Mouse (Mus musculus) forebrain, embryonic 11.5 days (tissue): ENCODE measurements around the gene Palm3. TPM values are rescaled to one million over a fixed set of nuclear protein-coding genes. Genes with fewer than 3 reads are reported as not detected.
"Not testable (repeated sequence)": the region's sequence is repeated elsewhere in the genome, so short reads cannot be mapped to it uniquely, and the experiment has no call there.

Experiments
- ATAC-seq: fragments of 200-750 bp; cut with Nextera tagmentation; replicated peaks from 2 replicates; pipeline ENCODE4 v1.8.0; 2017; ENCODE audit warnings: moderate TSS enrichment; ENCODE audit not compliant: low FRiP score
- DNase-seq: peaks from one replicate; pipeline ENCODE4 v3.0.0-alpha.2; 2017; ENCODE audit warnings: low spot score
- H3K27ac ChIP-seq: fragments of 300-500 bp; sonication (generic); 2 replicates; pipeline ENCODE4 v1.5.1; 2014; ENCODE audit warnings: low read depth, low read length
- H3K27me3 ChIP-seq: fragments of 300-500 bp; sonication (generic); 2 replicates; pipeline ENCODE4 v1.6.1; 2014; ENCODE audit warnings: mild to moderate bottlenecking, low read length, mixed read lengths; ENCODE audit not compliant: control insufficient read depth, insufficient read depth
- H3K36me3 ChIP-seq: fragments of 300-500 bp; sonication (generic); 2 replicates; pipeline ENCODE4 v1.6.1; 2014; ENCODE audit warnings: mild to moderate bottlenecking, low read length, moderate library complexity, mixed read lengths; ENCODE audit not compliant: control insufficient read depth, insufficient read depth
- H3K4me1 ChIP-seq: fragments of 300-500 bp; sonication (generic); replicated peaks from 2 replicates; pipeline ENCODE4 v1.6.1; 2014; ENCODE audit warnings: low read length, mixed read lengths; ENCODE audit not compliant: control insufficient read depth, insufficient read depth
- H3K4me2 ChIP-seq: fragments of 300-500 bp; sonication (generic); 2 replicates; pipeline ENCODE4 v1.6.1; 2014; ENCODE audit warnings: low read depth, mild to moderate bottlenecking, low read length, moderate library complexity, mixed read lengths; ENCODE audit not compliant: severe bottlenecking
- H3K4me3 ChIP-seq: fragments of 300-500 bp; sonication (generic); 2 replicates; pipeline ENCODE4 v1.5.1; 2014; ENCODE audit warnings: low read depth, low read length
- H3K9ac ChIP-seq: fragments of 300-500 bp; sonication (generic); 2 replicates; pipeline ENCODE4 v1.6.1; 2014; ENCODE audit warnings: low read length
- H3K9me3 ChIP-seq: fragments of 300-500 bp; sonication (generic); 2 replicates; pipeline ENCODE4 v1.6.1; 2016; ENCODE audit warnings: low read length, mixed read lengths; ENCODE audit not compliant: control insufficient read depth
- WGBS: fragments of 180-500 bp; shearing (Covaris S2); extraction: QIAGEN DNeasy Blood & Tissue Kit; methylation state at CpG from one replicate; pipeline ENCODE4 v1.1.7; 2014; 5-methylcytosine and 5-hydroxymethylcytosine counted together
- polyA plus RNA-seq: library from polyadenylated mRNA; unstranded; fragments of >200 nt; fragmentation: Nextera tagmentation; extraction: Ambion mirVana; gene quantifications from 2 replicates; pipeline ENCODE4 v1.2.1, GENCODE M21; 2014

The Palm3 gene
- polyA plus RNA-seq, 1 experiment from 2014 or later = 2.5 TPM

- H3K4me2 ChIP-seq = no peak overlapping the region
- 90% methylated on average over 2 of the region's 2 CpGs for WGBS
- DNase-seq = no peak
- ATAC-seq = no peak
- H3K36me3 ChIP-seq = no peaks in the 10 kb centered on the region; the same call in 1 of the 2 replicates
- H3K9me3 ChIP-seq = no peaks in the 10 kb centered on the region
- H3K27ac ChIP-seq = no peak overlapping the region
- H3K4me3 ChIP-seq = no peak overlapping the region
- H3K4me1 ChIP-seq = peaks cover 21% of the 10 kb centered on the region
- no peak overlapping the region for H3K9ac ChIP-seq
- H3K27me3 ChIP-seq = peaks cover 26% of the 10 kb centered on the region
Observed at GRCm38 (mm10) chr8:83999825-84000224, 21.4 kb upstream of the Palm3 start.

GRCm38 (mm10) chr8:84001281-84002000, 19.8 kb upstream of the Palm3 start, which contains the start of gene 1700067K01Rik:
Gene 1700067K01Rik (plus strand): TSS chr8:84001502.
- peaks cover 26% of the 10 kb centered on the region for H3K27me3 ChIP-seq
- WGBS = 14% methylated on average over 61 of the region's 61 CpGs
- H3K9ac ChIP-seq = no peak within 1 kb of the TSS
- no peaks in the 10 kb centered on the region; the same call in 1 of the 2 replicates for H3K36me3 ChIP-seq
- H3K4me3 ChIP-seq = 0 out of 2 replicates have a peak within 1 kb of the TSS, but pooled peaks have one; percentile 7
- no peak for ATAC-seq
- H3K4me2 ChIP-seq = 0 out of 2 replicates have a peak within 1 kb of the TSS, but pooled peaks have one; percentile 26
- H3K4me1 ChIP-seq = peaks cover 18% of the 10 kb centered on the region
- peak; percentile 69 for DNase-seq
- H3K27ac ChIP-seq = no peak within 1 kb of the TSS
- H3K9me3 ChIP-seq = no peaks in the 10 kb centered on the region

GRCm38 (mm10) chr8:84002957-84003611, 18.2 kb upstream of the Palm3 start:
- no peak overlapping the region for H3K9ac ChIP-seq
- DNase-seq (no peak), ATAC-seq (no peak)
- H3K4me3 ChIP-seq = no peak overlapping the region
- no peak overlapping the region for H3K27ac ChIP-seq
- peaks cover 26% of the 10 kb centered on the region for H3K27me3 ChIP-seq
- no peak overlapping the region for H3K4me2 ChIP-seq
- H3K36me3 ChIP-seq = no peaks in the 10 kb centered on the region; the same call in 1 of the 2 replicates
- no peaks in the 10 kb centered on the region for H3K9me3 ChIP-seq
- 52% methylated on average over 12 of the region's 12 CpGs for WGBS
- peaks cover 18% of the 10 kb centered on the region for H3K4me1 ChIP-seq

DNA sequence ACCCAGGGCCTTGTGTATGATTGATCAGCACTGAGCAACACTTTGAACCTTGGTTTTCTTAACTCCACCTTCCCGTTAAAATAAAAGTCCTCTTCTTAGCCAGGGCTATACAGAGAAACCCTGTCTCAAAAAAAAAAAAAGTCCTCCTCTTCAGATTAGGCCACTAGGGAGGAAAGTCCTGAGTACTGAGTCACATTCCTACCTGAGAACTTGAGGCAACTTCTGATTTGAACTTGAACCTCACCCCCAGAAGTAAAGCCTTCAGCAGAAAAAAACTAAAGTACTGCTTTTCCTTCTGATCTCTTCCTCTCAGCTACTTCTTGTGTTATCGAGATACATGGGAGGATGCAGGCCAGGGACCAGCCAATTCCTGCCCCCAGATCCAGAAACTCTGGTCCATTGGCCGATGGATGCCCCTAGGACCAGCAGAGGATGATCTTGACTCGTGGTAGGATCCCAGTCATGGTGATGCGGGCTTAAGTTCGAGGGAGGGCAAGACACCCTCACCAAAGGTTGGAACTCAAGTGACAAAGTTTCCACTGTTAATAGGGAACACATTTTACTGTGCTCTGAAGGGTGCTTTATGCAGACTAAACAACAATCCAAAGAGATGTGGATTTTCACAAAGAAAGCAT, 17.5 kb upstream of the Palm3 start:
- Histone ChIP-seq H3K4me3 (no peak overlapping the region), H3K9me3 (no peaks in the 10 kb centered on the region), H3K9ac (no peak overlapping the region), H3K4me2 (peak overlapping the region; percentile 82), H3K36me3 (no peaks in the 10 kb centered on the region; the same call in 1 of the 2 replicates), H3K4me1 (peaks cover 18% of the 10 kb centered on the region), H3K27ac (no peak overlapping the region), H3K27me3 (peaks cover 26% of the 10 kb centered on the region)
- ATAC-seq = no peak
- DNase-seq = no peak
- WGBS = 71% methylated on average over 6 of the region's 6 CpGs

GRCm38 (mm10) chr8:84004533-84005201, 16.6 kb upstream of the Palm3 start:
- Histone ChIP-seq H3K36me3 (no peaks in the 10 kb centered on the region; the same call in 1 of the 2 replicates), H3K9me3 (no peaks in the 10 kb centered on the region), H3K4me3 (peak overlapping the region; percentile 48), H3K4me2 (peak overlapping the region; percentile 82), H3K4me1 (peaks cover 11% of the 10 kb centered on the region), H3K27ac (peak overlapping the region; percentile 46; the same call in 1 of the 2 replicates), H3K27me3 (peaks cover 25% of the 10 kb centered on the region), H3K9ac (peak overlapping the region; percentile 63)
- DNase-seq (peak; percentile 93), ATAC-seq (peak; percentile 87)
- 1% methylated on average over 30 of the region's 30 CpGs for WGBS

DNA sequence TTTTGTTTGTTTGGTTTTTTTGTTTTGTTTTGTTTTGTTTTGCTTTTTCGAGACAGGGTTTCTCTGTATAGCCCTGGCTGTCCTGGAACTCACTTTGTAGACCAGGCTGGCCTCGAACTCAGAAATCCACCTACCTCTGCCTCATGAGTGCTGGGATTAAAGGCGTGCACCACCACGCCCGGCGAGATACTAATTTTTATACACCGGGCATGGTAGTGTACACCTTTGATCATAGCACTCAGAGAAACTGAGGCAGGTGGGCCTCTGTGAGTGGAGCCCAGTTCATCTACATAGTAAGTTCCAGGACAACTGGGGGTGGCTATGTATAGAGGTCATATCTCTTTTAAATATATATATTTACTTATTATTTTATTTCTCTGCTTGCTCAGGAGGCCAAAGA, 15.8 kb upstream of the Palm3 start:
- WGBS = 91% methylated on average over 7 of the region's 7 CpGs
- not testable (repeated sequence) for H3K36me3 ChIP-seq

GRCm38 (mm10) chr8:84008362-84008761, 12.9 kb upstream of the Palm3 start:
- Histone ChIP-seq H3K4me2 (no peak overlapping the region), H3K27me3 (peaks cover 34% of the 10 kb centered on the region), H3K4me1 (peaks cover 19% of the 10 kb centered on the region), H3K27ac (no peak overlapping the region), H3K9me3 (no peaks in the 10 kb centered on the region), H3K36me3 (no peaks in the 10 kb centered on the region), H3K4me3 (no peak overlapping the region), H3K9ac (no peak overlapping the region)
- DNase-seq = no peak
- ATAC-seq = no peak
- WGBS = 31% methylated on average over 7 of the region's 7 CpGs

More for the DNA sequence above, 15.8 kb upstream of the Palm3 start:
- Histone ChIP-seq H3K4me1 (peaks cover 12% of the 10 kb centered on the region), H3K27me3 (peaks cover 24% of the 10 kb centered on the region)
- H3K9me3 ChIP-seq, H3K4me3 ChIP-seq, H3K27ac ChIP-seq, H3K4me2 ChIP-seq, ATAC-seq, DNase-seq, H3K9ac ChIP-seq: not testable (repeated sequence)

GRCm38 (mm10) chr8:84009876-84010275, 11.4 kb upstream of the Palm3 start:
- peak; percentile 93 for DNase-seq
- no peaks in the 10 kb centered on the region for H3K36me3 ChIP-seq
- H3K9ac ChIP-seq = no peak overlapping the region
- H3K4me3 ChIP-seq = no peak overlapping the region
- peaks cover 15% of the 10 kb centered on the region for H3K4me1 ChIP-seq
- peaks cover 37% of the 10 kb centered on the region for H3K27me3 ChIP-seq
- peak; percentile 60; the same call in 1 of the 2 replicates for ATAC-seq
- H3K4me2 ChIP-seq = no peak overlapping the region
- no peak overlapping the region for H3K27ac ChIP-seq
- 2% methylated on average over 11 of the region's 11 CpGs for WGBS
- H3K9me3 ChIP-seq = no peaks in the 10 kb centered on the region
